Mouse (Mus musculus): ENCODE measurements around the gene Olfr312. TPM values are rescaled to one million over a fixed set of nuclear protein-coding genes. Genes with fewer than 3 reads are reported as not detected.
"Not testable (repeated sequence)": the region's sequence is repeated elsewhere in the genome, so short reads cannot be mapped to it uniquely, and the experiment has no call there.

The Olfr312 gene
- polyA plus RNA-seq (2015; fragmentation: Nextera tagmentation; extraction: Ambion mirVana): not detected in 2 replicates

- not testable (repeated sequence) for H3K9me3 ChIP-seq; H3K36me3 ChIP-seq; H3K9ac ChIP-seq (replicated peaks); H3K4me1 ChIP-seq; H3K27ac ChIP-seq (replicated peaks); H3K4me2 ChIP-seq (replicated peaks); H3K27me3 ChIP-seq; ATAC-seq (replicated peaks); H3K4me3 ChIP-seq
Measured at GRCm38 (mm10) chr11:58828937-58829336, at the start of gene Olfr312. Gene Olfr312, plus strand, starts transcription at chr11:58829237.

- ATAC-seq (replicated peaks): no peak
- Histone ChIP-seq H3K4me2 (replicated peaks) (no peak within 1 kb of the TSS), H3K36me3 (no peaks in the 10 kb centered on the region), H3K9me3 (no peaks in the 10 kb centered on the region), H3K9ac (replicated peaks) (no peak within 1 kb of the TSS), H3K27me3 (no peaks in the 10 kb centered on the region), H3K4me3 (no peak within 1 kb of the TSS), H3K4me1 (no peaks in the 10 kb centered on the region), H3K27ac (replicated peaks) (no peak within 1 kb of the TSS)
- 83% methylated on average over 6 of the region's 6 CpGs for WGBS
Measured at GRCm38 (mm10) chr11:58782480-58783089, 46.5 kb upstream of the Olfr312 start, which contains the start of gene Olfr314. Gene Olfr314, plus strand, starts transcription at chr11:58782952.

DNA sequence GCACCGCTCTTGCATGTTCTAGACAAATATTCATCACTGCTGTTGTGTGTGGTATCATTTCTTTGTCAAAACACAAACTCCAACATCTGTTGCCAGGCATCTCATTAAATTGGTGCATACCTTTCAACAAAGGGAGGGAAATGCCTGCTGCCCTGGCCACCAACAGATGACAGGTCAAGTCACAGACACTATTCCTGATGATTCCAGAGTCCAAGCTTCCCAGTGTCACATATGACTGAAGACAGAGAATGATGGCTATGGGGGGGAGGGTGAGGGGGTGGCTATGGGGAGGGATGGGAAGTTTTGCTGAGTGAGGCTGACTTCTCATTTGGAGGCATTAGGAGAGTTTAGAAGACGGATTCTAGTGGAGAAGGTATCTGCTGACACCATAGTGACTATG lies 44.9 kb upstream of the Olfr312 start:
- H3K9ac ChIP-seq (replicated peaks): no peak overlapping the region
- ATAC-seq (replicated peaks): no peak
- no peaks in the 10 kb centered on the region for H3K9me3 ChIP-seq
- no peak overlapping the region for H3K4me3 ChIP-seq
- H3K4me1 ChIP-seq: peaks cover under 1% of the 10 kb centered on the region
- H3K27me3 ChIP-seq: no peaks in the 10 kb centered on the region
- 85% methylated on average over 2 of the region's 2 CpGs for WGBS
- H3K27ac ChIP-seq (replicated peaks): no peak overlapping the region
- no peaks in the 10 kb centered on the region for H3K36me3 ChIP-seq
- no peak overlapping the region for H3K4me2 ChIP-seq (replicated peaks)

- H3K4me1 ChIP-seq: peaks cover 5% of the 10 kb centered on the region
- H3K4me2 ChIP-seq (replicated peaks): no peak overlapping the region
- WGBS: 87% methylated on average over 10 of the region's 10 CpGs
- no peaks in the 10 kb centered on the region for H3K36me3 ChIP-seq
- no peaks in the 10 kb centered on the region for H3K27me3 ChIP-seq
- no peak overlapping the region for H3K27ac ChIP-seq (replicated peaks)
- H3K9ac ChIP-seq (replicated peaks): no peak overlapping the region
- no peaks in the 10 kb centered on the region for H3K9me3 ChIP-seq
- no peak overlapping the region for H3K4me3 ChIP-seq
- no peak for ATAC-seq (replicated peaks)
Measured at GRCm38 (mm10) chr11:58787651-58788050, 41.4 kb upstream of the Olfr312 start.

DNA sequence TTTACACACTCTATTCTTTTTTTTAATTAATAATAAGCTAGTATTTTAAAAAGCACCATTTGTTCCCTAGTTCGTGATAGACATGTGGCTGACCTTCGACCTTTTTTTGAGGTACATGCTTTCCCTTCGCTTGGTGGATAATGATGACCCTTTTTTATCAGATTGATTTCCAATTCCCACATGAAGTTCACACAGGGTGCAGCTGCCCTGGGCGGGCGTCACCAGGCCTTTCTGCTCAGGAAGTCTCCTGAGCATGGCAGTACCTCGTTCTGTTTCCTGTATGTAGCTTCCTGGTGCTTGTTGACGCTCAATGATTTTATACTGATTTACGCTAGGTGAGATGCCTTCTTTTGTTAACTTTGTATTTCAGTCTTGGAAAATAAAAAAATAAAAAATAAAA lies 40.7 kb upstream of the Olfr312 start:
- peaks cover 5% of the 10 kb centered on the region for H3K4me1 ChIP-seq
- no peak overlapping the region for H3K27ac ChIP-seq (replicated peaks)
- H3K4me2 ChIP-seq (replicated peaks): no peak overlapping the region
- H3K36me3 ChIP-seq: no peaks in the 10 kb centered on the region
- H3K27me3 ChIP-seq: no peaks in the 10 kb centered on the region
- WGBS: 86% methylated on average over 8 of the region's 8 CpGs
- no peak overlapping the region for H3K9ac ChIP-seq (replicated peaks)
- ATAC-seq (replicated peaks): no peak
- H3K4me3 ChIP-seq: no peak overlapping the region
- H3K9me3 ChIP-seq: no peaks in the 10 kb centered on the region

DNA sequence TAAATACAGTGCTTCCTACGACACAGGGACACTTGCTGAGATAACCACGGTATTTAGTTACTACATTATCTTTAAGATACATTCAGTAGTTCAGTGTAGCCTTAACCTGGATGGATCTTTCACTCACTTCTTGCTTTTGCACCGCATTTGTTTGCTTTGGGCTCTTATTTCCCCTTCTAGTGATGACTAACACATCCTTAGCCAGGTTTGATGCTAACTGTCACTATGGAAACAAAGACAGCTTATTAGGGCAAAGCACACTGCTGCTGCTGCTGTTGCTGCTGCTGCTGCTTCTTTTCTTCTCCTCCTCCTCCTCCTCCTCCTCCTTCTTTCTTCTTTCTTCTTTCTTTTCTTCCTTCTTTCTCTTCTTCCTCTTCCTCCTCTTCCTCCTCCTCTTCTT lies 39.5 kb upstream of the Olfr312 start:
- H3K4me2 ChIP-seq (replicated peaks): no peak overlapping the region
- peaks cover 5% of the 10 kb centered on the region for H3K4me1 ChIP-seq
- H3K9ac ChIP-seq (replicated peaks): no peak overlapping the region
- no peak overlapping the region for H3K4me3 ChIP-seq
- no peak for ATAC-seq (replicated peaks)
- H3K36me3 ChIP-seq: no peaks in the 10 kb centered on the region
- no peak overlapping the region for H3K27ac ChIP-seq (replicated peaks)
- no peaks in the 10 kb centered on the region for H3K27me3 ChIP-seq
- H3K9me3 ChIP-seq: no peaks in the 10 kb centered on the region
- WGBS: 15% methylated on average over 3 of the region's 3 CpGs

- Histone ChIP-seq H3K4me3 (no peak overlapping the region), H3K36me3 (no peaks in the 10 kb centered on the region), H3K27ac (replicated peaks) (no peak overlapping the region), H3K27me3 (no peaks in the 10 kb centered on the region), H3K9me3 (no peaks in the 10 kb centered on the region), H3K4me2 (replicated peaks) (no peak overlapping the region), H3K9ac (replicated peaks) (no peak overlapping the region), H3K4me1 (peaks cover 5% of the 10 kb centered on the region)
- 48% methylated on average over 2 of the region's 2 CpGs for WGBS
- no peak for ATAC-seq (replicated peaks)
Measured at GRCm38 (mm10) chr11:58790053-58790452, 39.0 kb upstream of the Olfr312 start.

DNA sequence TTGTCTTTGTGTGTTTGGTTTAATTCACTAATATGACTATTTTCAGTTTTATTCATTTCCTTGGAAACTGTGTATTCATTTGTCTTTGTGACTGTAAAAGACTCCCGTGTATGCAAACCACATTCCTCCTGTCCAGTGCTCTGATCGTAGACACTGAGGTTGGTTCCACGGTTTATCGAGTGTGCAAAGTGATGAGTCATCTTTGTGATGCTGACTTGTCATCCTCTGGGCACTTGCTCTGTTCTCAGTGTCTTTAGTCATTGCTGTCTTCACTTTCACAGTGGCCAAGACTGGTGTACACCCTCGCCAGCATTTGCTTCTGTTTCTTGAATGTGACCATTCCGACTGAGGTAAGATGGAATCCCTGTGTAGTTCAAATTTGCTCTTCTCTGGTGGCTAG lies 38.4 kb upstream of the Olfr312 start:
- H3K27me3 ChIP-seq: no peaks in the 10 kb centered on the region
- no peaks in the 10 kb centered on the region for H3K36me3 ChIP-seq
- peaks cover 5% of the 10 kb centered on the region for H3K4me1 ChIP-seq
- H3K27ac ChIP-seq (replicated peaks): no peak overlapping the region
- H3K4me3 ChIP-seq: no peak overlapping the region
- ATAC-seq (replicated peaks): no peak
- no peak overlapping the region for H3K9ac ChIP-seq (replicated peaks)
- no peak overlapping the region for H3K4me2 ChIP-seq (replicated peaks)
- no peaks in the 10 kb centered on the region for H3K9me3 ChIP-seq
- 87% methylated on average over 6 of the region's 6 CpGs for WGBS

- 87% methylated on average over 2 of the region's 2 CpGs for WGBS
- H3K9ac ChIP-seq (replicated peaks): no peak overlapping the region
- H3K27ac ChIP-seq (replicated peaks): no peak overlapping the region
- H3K9me3 ChIP-seq: no peaks in the 10 kb centered on the region
- no peak for ATAC-seq (replicated peaks)
- H3K4me3 ChIP-seq: no peak overlapping the region
- no peaks in the 10 kb centered on the region for H3K36me3 ChIP-seq
- H3K4me1 ChIP-seq: no peaks in the 10 kb centered on the region
- H3K27me3 ChIP-seq: no peaks in the 10 kb centered on the region
- no peak overlapping the region for H3K4me2 ChIP-seq (replicated peaks)
Measured at GRCm38 (mm10) chr11:58795856-58796255, 33.2 kb upstream of the Olfr312 start.

DNA sequence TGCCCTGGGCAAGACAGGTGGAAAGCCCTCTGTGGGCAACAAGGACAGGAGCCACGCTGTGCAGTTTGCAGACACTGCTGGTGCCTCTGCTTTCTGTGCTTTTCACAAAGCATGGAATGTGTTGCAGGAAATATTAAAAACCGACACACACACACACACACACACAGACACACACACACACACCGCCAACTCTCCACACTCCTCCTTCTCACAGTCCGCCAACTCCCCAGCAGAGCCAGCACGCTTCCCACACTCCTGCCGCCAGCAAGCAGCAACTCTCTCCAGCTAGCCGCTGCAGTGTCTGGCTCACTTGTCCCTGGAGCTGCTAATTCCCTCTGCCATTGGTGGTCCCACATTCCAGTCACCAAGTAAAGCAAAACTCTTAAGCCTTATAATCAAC lies 32.2 kb upstream of the Olfr312 start:
- no peak overlapping the region for H3K4me2 ChIP-seq (replicated peaks)
- H3K27me3 ChIP-seq: no peaks in the 10 kb centered on the region
- peaks cover 2% of the 10 kb centered on the region for H3K4me1 ChIP-seq
- no peak for ATAC-seq (replicated peaks)
- H3K4me3 ChIP-seq: no peak overlapping the region
- H3K9ac ChIP-seq (replicated peaks): no peak overlapping the region
- no peak overlapping the region for H3K27ac ChIP-seq (replicated peaks)
- no peaks in the 10 kb centered on the region for H3K9me3 ChIP-seq
- H3K36me3 ChIP-seq: no peaks in the 10 kb centered on the region
- WGBS: 79% methylated on average over 7 of the region's 7 CpGs

DNA sequence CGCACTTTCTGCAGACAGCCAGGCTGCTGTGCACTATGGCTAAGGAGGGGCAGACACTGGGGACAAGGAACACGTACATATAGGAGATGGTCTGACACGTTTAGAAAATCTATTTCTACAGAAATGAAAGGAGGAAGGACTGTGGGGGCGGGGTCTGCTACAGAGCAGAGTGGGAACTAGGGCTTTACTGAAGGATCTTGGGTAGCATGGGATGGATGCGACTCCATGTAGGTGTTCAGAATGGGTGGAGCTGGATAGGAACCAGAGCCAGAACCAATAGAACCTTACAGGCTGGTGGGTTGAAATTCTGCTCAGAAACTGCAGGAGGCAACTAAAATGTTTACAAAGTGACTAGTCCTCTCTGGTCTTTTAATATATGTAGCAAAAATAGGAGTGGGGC lies 29.3 kb upstream of the Olfr312 start:
- H3K36me3 ChIP-seq: no peaks in the 10 kb centered on the region
- ATAC-seq (replicated peaks): no peak
- no peaks in the 10 kb centered on the region for H3K9me3 ChIP-seq
- no peak overlapping the region for H3K4me2 ChIP-seq (replicated peaks)
- H3K4me3 ChIP-seq: no peak overlapping the region
- H3K27ac ChIP-seq (replicated peaks): no peak overlapping the region
- peaks cover 6% of the 10 kb centered on the region for H3K4me1 ChIP-seq
- H3K27me3 ChIP-seq: no peaks in the 10 kb centered on the region
- H3K9ac ChIP-seq (replicated peaks): no peak overlapping the region
- 82% methylated on average over 5 of the region's 5 CpGs for WGBS

DNA sequence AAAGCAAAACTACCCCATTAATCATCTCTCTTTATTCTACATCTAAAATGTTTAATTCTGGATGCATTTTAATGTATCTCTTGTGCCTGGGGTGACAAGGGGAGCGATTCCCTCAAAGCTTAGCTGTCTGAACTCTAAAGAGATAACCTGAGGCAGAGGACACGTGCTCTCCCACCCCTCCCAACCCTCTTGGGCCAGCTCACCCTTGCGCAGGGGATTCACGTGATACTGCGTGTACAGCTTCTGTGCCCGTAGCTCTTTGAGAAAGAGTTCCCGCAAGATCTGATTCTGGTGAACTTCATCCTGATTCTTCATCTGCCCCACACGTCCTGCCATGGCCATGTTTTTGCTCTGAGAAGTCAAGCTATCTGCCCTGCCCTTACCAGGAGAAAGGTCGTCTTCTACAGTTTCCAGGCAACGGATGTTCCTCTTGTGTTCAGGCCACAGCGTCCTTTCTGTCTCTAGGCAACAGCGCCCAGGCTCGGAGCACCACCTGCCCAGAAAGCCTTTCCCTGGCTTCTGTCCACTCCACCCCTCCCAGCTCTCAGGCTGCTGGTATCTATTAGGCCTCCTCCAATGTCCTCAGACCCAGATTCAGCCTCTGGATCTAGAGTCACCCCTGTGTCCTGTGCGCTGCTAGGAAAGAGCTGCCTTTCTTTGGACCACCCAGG lies 27.3 kb upstream of the Olfr312 start, which contains the start of gene Fam183b:
Gene Fam183b, minus strand, starts transcription at position 403 of the 671 bp plus-strand sequence.
- peak; percentile 48; the same call in 1 of the 2 replicates for ATAC-seq (replicated peaks)
- no peak within 1 kb of the TSS for H3K27ac ChIP-seq (replicated peaks)
- H3K4me1 ChIP-seq: peaks cover 6% of the 10 kb centered on the region
- no peak within 1 kb of the TSS for H3K9ac ChIP-seq (replicated peaks)
- no peaks in the 10 kb centered on the region for H3K9me3 ChIP-seq
- peak within 1 kb of the TSS; percentile 26; the same call in 1 of the 2 replicates for H3K4me2 ChIP-seq (replicated peaks)
- 22% methylated on average over 14 of the region's 14 CpGs for WGBS
- H3K36me3 ChIP-seq: no peaks in the 10 kb centered on the region
- no peaks in the 10 kb centered on the region for H3K27me3 ChIP-seq
- no peak within 1 kb of the TSS for H3K4me3 ChIP-seq

DNA sequence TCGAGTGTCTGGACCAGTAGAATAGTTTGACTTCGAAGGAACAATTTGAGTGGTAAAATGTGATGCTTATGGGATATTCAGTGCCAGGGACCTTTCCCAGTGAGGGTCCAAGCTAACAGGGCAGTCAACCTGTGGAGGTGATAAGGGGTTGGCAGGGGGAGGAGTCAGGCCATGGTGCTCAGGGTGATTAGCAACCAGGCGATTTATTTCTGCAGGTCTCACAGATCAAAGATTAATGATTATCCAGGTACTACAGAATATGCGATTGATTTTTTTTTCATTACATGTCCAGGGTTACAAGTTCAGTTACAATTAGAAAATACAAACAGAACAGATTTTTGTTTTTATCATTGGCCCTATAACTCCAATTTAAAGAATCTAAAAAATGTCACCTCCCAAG lies 25.2 kb upstream of the Olfr312 start:
- no peak overlapping the region for H3K4me2 ChIP-seq (replicated peaks)
- peaks cover 6% of the 10 kb centered on the region for H3K4me1 ChIP-seq
- 80% methylated on average over 4 of the region's 4 CpGs for WGBS
- no peak overlapping the region for H3K9ac ChIP-seq (replicated peaks)
- no peak for ATAC-seq (replicated peaks)
- H3K27ac ChIP-seq (replicated peaks): no peak overlapping the region
- no peaks in the 10 kb centered on the region for H3K9me3 ChIP-seq
- no peaks in the 10 kb centered on the region for H3K36me3 ChIP-seq
- no peak overlapping the region for H3K4me3 ChIP-seq
- no peaks in the 10 kb centered on the region for H3K27me3 ChIP-seq
